Mouse (Mus musculus): ENCODE results near the gene Ssh2. TPM values are rescaled to one million over a fixed set of nuclear protein-coding genes. Genes with fewer than 3 reads are reported as not detected.

Gene Ssh2
- 3.0 and 3.5 TPM in 2 replicates for polyA plus RNA-seq (2015; fragmentation: Nextera tagmentation; extraction: Ambion mirVana)

DNA sequence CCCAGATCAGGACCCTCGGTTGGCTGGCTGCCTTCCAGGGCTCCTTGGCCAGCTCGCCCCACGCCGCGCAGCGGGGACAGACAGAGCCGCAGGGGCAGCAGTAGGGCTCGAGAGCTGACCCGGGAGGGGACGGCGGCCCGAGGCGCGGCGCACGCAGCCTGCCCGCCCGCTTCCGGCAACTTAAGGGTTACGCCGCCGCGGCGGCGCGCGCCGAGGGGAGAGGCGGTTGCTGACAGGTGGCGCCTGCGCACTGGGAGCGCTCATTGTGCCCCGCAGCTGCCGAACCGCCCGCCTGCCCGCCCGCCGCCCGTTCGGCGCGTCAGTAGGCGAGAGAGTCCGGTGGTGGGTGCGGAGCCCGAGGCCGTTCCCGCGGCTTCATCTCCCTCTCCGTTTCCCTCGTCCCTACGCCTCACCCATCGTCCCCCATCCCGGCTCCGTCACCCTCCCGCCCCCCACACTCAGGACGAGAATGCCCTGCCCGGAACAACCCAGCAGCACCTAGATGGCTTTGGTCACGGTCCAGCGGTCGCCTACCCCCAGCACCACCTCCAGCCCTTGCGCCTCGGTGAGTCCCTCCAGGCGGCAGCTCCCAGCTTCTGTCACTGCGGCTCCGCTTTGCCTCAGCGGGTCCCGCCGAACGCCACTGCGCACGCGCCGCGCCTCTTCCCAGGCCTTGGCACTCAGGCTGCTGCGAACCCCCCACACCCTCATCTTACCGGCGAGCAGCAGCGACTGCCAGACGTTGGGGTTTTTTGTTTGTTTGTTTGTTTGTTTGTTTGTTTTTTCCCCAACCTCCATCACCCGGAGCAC, at the start of gene Ssh2:
Ssh2 (plus strand) TSS at position 337 of the 810 bp plus-strand sequence.
- Histone ChIP-seq H3K9ac (ENCODE audit: low read length) (peak within 1 kb of the TSS; percentile 88), H3K4me1 (replicated peaks; ENCODE audit: control insufficient read depth, insufficient read depth) (no peaks in the 10 kb centered on the region), H3K4me2 (replicated peaks; ENCODE audit: low read depth) (peak within 1 kb of the TSS; percentile 96), H3K4me3 (ENCODE audit: low read depth, low read length) (peak within 1 kb of the TSS; percentile 84), H3K9me3 (ENCODE audit: control insufficient read depth, low read length) (no peaks in the 10 kb centered on the region), H3K27me3 (ENCODE audit: control insufficient read depth, insufficient read depth, low read length) (no peaks in the 10 kb centered on the region), H3K27ac (replicated peaks) (peak within 1 kb of the TSS; percentile 87), H3K36me3 (ENCODE audit: control insufficient read depth, insufficient read depth, low read length) (no peaks in the 10 kb centered on the region)
- ATAC-seq (ENCODE audit: low FRiP score, low TSS enrichment) (peak; percentile 85), DNase-seq (ENCODE audit: low spot score) (peak; percentile 91)
- TF ChIP-seq EP300 (optimal IDR thresholded peaks at IDR 0.05) (no peak), CTCF (IDR thresholded peaks at IDR 0.05; ENCODE audit: low read depth) (0 out of 2 replicates have a peak, but pooled peaks have one; percentile 16)
- under 1% methylated on average over 45 of the region's 82 CpGs for WGBS

DNA sequence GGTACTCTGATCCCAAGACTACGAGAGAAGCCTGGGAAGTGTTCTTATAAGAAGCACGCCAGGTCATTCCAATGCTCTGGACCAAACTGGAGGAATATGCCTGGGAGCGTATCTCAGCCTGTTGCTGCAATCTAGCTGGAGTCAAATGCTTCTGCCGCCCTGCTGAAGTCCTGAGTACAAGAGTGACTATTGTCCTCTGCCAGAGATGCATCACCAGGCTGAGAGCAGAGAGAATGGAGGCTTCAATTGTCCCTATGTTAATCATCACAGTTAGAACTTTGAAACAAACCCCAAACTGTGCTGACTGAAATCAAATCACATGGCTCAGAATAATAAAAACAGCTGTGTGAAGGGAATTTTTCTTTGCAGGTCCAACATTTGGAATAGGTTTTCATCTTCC, 42.4 kb upstream of the Ssh2 start:
- Histone ChIP-seq H3K4me1 (replicated peaks; ENCODE audit: control insufficient read depth, insufficient read depth) (no peaks in the 10 kb centered on the region), H3K27ac (replicated peaks) (no peak overlapping the region), H3K27me3 (ENCODE audit: control insufficient read depth, insufficient read depth, low read length) (no peaks in the 10 kb centered on the region), H3K9me3 (ENCODE audit: control insufficient read depth, low read length) (no peaks in the 10 kb centered on the region), H3K9ac (ENCODE audit: low read length) (no peak overlapping the region), H3K36me3 (ENCODE audit: control insufficient read depth, insufficient read depth, low read length) (no peaks in the 10 kb centered on the region), H3K4me2 (replicated peaks; ENCODE audit: low read depth) (no peak overlapping the region), H3K4me3 (ENCODE audit: low read depth, low read length) (no peak overlapping the region)
- TF ChIP-seq CTCF (IDR thresholded peaks at IDR 0.05; ENCODE audit: low read depth) (no peak), EP300 (optimal IDR thresholded peaks at IDR 0.05) (no peak)
- ATAC-seq (ENCODE audit: low FRiP score, low TSS enrichment) (no peak), DNase-seq (ENCODE audit: low spot score) (no peak)
- WGBS: 54% methylated on average over 4 of the region's 4 CpGs

GRCm38 (mm10) chr11:77174531-77174930, 41.6 kb upstream of the Ssh2 start:
- Histone ChIP-seq H3K4me2 (replicated peaks; ENCODE audit: low read depth) (no peak overlapping the region), H3K36me3 (ENCODE audit: control insufficient read depth, insufficient read depth, low read length) (no peaks in the 10 kb centered on the region), H3K4me1 (replicated peaks; ENCODE audit: control insufficient read depth, insufficient read depth) (no peaks in the 10 kb centered on the region), H3K4me3 (ENCODE audit: low read depth, low read length) (no peak overlapping the region), H3K27me3 (ENCODE audit: control insufficient read depth, insufficient read depth, low read length) (no peaks in the 10 kb centered on the region), H3K9ac (ENCODE audit: low read length) (no peak overlapping the region), H3K9me3 (ENCODE audit: control insufficient read depth, low read length) (no peaks in the 10 kb centered on the region), H3K27ac (replicated peaks) (no peak overlapping the region)
- WGBS: 36% methylated on average over 7 of the region's 7 CpGs
- ATAC-seq (ENCODE audit: low FRiP score, low TSS enrichment): no peak
- DNase-seq (ENCODE audit: low spot score): no peak
- TF ChIP-seq EP300 (optimal IDR thresholded peaks at IDR 0.05) (no peak), CTCF (IDR thresholded peaks at IDR 0.05; ENCODE audit: low read depth) (no peak)

DNA sequence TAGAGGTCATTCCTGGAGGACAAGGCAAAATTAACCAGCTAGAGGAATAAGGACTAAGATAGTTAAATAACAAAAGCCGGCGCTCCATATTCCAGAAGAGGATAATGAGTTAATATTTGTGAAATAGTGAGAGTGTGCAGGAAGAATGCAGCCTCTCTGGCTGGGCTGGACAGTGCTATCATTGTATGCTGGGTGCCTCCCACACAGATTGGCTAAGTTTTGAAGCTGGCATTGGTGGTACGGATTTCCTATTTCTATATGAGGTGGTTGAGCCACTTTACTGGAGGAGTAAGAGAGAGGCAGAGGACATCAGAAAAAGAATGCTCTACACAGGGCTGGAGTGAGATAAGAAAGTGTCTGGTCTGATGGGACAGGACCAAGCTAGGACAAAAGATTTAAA, 36.3 kb upstream of the Ssh2 start:
- H3K27me3 ChIP-seq (ENCODE audit: control insufficient read depth, insufficient read depth, low read length): no peaks in the 10 kb centered on the region
- no peaks in the 10 kb centered on the region for H3K4me1 ChIP-seq (replicated peaks; ENCODE audit: control insufficient read depth, insufficient read depth)
- ATAC-seq (ENCODE audit: low FRiP score, low TSS enrichment): no peak

GRCm38 (mm10) chr11:77180886-77181285, 35.2 kb upstream of the Ssh2 start:
- Histone ChIP-seq H3K9ac (ENCODE audit: low read length) (no peak overlapping the region), H3K27ac (replicated peaks) (no peak overlapping the region), H3K36me3 (ENCODE audit: control insufficient read depth, insufficient read depth, low read length) (no peaks in the 10 kb centered on the region), H3K4me2 (replicated peaks; ENCODE audit: low read depth) (no peak overlapping the region), H3K9me3 (ENCODE audit: control insufficient read depth, low read length) (no peaks in the 10 kb centered on the region), H3K27me3 (ENCODE audit: control insufficient read depth, insufficient read depth, low read length) (no peaks in the 10 kb centered on the region), H3K4me1 (replicated peaks; ENCODE audit: control insufficient read depth, insufficient read depth) (no peaks in the 10 kb centered on the region), H3K4me3 (ENCODE audit: low read depth, low read length) (no peak overlapping the region)
- DNase-seq (ENCODE audit: low spot score) (no peak), ATAC-seq (ENCODE audit: low FRiP score, low TSS enrichment) (no peak)
- WGBS: 31% methylated on average over 4 of the region's 4 CpGs
- TF ChIP-seq EP300 (optimal IDR thresholded peaks at IDR 0.05) (no peak), CTCF (IDR thresholded peaks at IDR 0.05; ENCODE audit: low read depth) (no peak)

More for the DNA sequence above, 36.3 kb upstream of the Ssh2 start:
- Histone ChIP-seq H3K4me3 (ENCODE audit: low read depth, low read length) (no peak overlapping the region), H3K4me2 (replicated peaks; ENCODE audit: low read depth) (no peak overlapping the region), H3K27ac (replicated peaks) (no peak overlapping the region), H3K36me3 (ENCODE audit: control insufficient read depth, insufficient read depth, low read length) (no peaks in the 10 kb centered on the region), H3K9me3 (ENCODE audit: control insufficient read depth, low read length) (no peaks in the 10 kb centered on the region), H3K9ac (ENCODE audit: low read length) (no peak overlapping the region)
- DNase-seq (ENCODE audit: low spot score): no peak
- no peak for TF ChIP-seq CTCF (IDR thresholded peaks at IDR 0.05; ENCODE audit: low read depth)
- TF ChIP-seq EP300 (optimal IDR thresholded peaks at IDR 0.05): no peak
- WGBS: 84% methylated on average over 3 of the region's 3 CpGs

- Histone ChIP-seq H3K4me3 (ENCODE audit: low read depth, low read length) (no peak overlapping the region), H3K9ac (ENCODE audit: low read length) (no peak overlapping the region), H3K4me2 (replicated peaks; ENCODE audit: low read depth) (no peak overlapping the region), H3K27me3 (ENCODE audit: control insufficient read depth, insufficient read depth, low read length) (no peaks in the 10 kb centered on the region), H3K9me3 (ENCODE audit: control insufficient read depth, low read length) (no peaks in the 10 kb centered on the region), H3K4me1 (replicated peaks; ENCODE audit: control insufficient read depth, insufficient read depth) (no peaks in the 10 kb centered on the region), H3K36me3 (ENCODE audit: control insufficient read depth, insufficient read depth, low read length) (no peaks in the 10 kb centered on the region), H3K27ac (replicated peaks) (no peak overlapping the region)
- ATAC-seq (ENCODE audit: low FRiP score, low TSS enrichment) (no peak), DNase-seq (ENCODE audit: low spot score) (no peak)
- 44% methylated on average over 5 of the region's 5 CpGs for WGBS
- TF ChIP-seq EP300 (optimal IDR thresholded peaks at IDR 0.05) (no peak), CTCF (IDR thresholded peaks at IDR 0.05; ENCODE audit: low read depth) (no peak)
Observed at GRCm38 (mm10) chr11:77181528-77181927, 34.6 kb upstream of the Ssh2 start.
